Mouse (Mus musculus) induced T-regulatory cell, adult 2 months (primary cell): Measurements from ENCODE around the gene Casz1.

Source experiments
- DNase-seq: peaks from one replicate; pipeline ENCODE4 v3.0.0-alpha.2; 2012; ENCODE audit warnings: low read depth

Casz1 gene

DNA sequence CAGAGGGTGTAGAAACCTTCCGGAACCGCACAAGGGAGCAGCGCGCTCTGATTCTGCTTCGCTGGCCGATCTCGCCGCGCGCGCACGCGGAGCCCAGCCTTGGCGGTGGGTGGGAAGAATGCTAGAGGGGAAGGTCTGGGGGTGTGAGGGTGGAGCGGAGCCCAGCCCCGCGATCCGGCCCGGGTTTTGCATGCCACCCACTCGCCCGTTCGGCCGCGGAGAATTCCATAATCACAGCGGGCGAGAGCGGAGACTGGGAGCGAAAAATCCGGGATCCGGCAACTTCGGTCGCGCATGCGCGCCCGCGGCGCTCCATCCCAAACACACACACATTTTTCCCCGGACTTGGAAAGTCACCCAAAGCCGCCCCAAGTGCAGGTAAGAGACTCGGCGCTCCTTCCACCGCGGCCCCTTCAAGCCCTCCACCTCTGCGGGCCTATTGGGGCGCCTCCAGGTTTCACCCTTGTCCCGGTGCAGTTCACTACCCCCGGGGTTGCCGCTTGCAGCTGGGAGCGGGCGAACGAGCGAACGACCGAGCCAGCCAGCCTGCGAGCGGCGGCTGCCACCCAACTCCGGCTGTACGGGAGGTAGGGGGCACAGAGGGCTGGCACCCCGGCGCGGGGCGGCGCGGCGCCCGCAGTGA lies at the start of gene Casz1:
Casz1 (plus strand) TSS at position 293 of the 643 bp plus-strand sequence.
- DNase-seq, result no peak

DNA sequence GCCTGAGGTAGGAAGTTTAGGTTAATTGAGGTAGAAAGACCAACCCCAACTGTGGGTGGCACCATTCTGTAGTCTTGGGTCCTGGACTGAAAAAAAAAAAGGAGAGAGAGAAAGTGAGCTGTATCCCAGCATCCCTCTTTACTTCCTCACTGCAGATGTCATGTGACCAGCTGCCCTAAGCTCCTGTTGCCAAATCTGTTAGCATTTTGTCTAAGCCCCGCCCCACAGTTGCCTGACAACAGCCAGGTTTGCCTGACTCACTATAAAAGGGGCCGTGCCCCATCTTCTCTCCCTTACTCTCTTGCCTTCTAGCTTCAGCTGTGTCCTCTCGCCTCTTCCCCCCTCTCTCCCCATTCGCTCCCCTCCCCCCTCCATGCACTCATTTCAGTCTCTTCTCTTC lies 45.4 kb upstream of the Casz1 start:
- DNase-seq, result no peak

DNA sequence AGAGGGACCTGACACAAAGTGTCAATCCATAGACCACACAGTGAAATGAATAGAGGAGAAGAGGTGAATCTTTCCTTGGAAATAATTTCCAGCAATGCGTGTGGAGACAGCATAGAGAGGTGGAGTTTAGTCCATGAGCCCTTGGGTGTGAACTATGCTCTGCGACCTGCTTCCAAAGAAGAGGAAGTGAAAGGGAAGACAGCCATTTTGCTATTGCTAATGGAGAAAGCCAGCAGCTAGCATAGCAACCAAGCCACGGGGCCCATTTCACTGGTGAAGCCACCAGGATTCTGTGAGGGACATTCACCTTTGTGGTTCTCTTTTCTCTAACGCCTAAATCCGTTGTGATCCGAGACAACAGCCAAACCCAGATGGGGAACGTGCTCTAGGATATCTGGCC lies 44.1 kb upstream of the Casz1 start:
- no peak for DNase-seq

DNA sequence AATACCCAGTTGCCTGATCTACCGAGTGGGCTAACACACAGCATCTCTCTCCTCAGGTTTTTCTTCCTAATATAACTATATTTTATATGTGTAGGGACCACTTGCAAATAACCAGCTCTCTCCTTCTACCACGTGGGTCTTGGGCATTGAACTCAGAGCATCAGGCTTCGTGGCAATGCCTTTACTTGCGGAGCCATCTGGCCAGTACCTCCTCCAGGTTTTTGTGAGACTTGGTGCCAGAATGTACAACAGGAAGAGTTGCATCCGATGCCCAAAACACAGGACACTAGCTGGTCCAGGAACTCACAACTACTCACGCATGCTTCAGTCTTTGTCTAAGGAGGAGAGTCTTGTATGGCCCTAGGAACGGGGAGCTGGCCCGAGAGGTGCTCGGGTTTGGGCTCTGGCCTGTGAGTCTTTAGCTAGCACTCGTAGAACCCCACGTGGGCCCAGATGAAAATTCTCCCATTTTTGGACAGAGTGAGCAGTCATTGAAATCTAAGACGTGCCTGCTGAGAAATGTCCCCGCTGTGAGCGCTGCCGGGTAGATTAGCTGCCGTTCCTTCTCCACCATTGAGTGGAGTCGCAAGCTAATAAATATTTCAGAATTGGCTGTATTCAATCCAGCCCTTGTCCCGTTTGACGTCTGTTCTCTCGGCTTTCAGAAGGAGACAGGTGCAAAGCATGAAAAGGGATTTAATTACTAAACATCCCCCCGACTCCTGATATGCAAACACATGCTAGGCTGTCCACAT lies 38.0 kb upstream of the Casz1 start:
- no peak for DNase-seq

DNA sequence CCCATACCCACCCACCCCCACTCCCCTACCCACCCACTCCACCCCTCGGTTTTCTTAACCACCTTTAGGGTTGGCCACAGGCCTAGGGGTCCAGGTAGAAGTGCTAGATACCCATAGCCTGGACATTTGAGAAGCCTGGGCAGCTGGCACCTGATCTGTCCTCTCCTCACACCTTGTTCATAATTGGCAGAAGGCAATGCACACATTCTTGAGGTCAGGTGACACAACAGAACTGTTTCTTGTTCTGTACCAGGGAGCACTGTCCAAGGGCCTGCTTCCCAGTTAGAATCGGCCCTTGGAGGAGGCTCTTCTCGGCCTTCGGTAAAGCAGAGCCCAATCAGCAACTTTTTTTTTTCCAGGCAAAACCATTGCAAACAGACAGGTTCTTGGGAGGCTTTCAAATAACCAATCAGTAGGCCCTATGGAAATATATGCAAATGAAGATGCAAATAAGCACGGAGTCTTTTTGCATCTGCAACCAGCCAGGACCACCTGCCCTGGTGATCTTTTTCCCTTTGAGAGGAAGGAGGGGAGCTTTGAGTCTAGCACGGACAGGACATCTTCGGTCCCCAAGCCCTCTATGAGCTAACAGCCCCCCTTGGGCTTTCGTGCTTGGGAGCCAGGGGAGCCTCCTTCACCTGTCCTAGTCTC lies 36.4 kb upstream of the Casz1 start:
- DNase-seq, result no peak

DNA sequence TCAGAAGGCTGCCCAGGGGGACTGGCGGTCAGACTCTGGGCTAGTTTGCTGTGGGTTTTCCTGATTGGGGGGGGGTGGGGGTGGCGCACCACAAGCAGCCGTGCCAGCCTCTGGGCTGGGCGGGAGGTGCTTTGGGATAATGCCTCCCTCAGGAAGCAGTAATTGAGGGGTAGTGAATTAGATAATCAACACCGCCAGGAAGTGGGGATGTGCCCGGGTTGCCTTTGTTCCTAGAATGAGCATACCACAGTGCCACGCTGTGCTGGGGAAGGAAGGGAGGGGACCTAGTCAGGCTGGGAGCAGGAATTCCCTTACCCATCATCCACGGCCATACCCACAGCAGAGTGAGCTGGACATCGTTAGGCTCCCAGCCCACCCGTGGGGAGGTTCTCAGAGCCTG lies 35.6 kb upstream of the Casz1 start:
- no peak for DNase-seq

DNA sequence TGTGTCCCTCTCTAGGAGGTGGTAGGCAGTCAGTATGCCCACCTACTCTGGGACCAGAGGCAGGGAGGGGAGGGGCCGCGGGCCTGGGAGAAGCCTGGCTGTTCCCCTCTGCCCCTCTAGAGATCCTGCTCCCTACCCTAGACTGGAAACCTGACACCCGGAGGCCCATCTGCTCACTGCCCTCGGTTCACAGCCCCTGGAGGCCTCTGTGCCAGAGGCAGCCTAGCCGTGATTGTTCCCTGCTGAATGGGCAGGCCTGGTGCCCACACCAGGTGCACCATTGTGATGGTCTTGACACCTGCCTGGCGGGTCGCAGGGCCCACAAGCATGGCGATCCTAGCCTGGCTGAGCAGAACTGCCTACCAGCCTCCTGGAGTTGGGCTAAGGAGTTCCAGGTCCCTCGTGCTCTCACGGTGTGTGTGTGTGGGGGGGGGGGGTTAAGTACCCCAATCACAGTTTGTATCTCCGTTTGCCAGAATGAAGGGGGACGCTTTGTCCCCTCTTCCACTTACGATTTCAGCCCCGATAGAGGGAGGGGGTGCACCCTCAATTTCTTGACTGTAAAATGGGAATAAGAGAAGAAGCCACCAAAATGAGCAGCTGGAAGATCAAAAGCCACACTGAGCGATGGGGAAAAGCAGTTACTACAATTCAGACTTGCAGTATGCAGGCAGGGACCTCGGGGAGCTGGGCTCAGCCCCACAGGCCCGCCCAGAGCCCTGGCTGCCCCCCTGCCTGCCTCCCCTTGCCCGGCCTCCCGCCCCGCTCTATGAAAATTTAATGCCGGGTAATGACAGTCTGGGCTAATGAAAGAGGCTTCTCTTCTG lies 33.4 kb upstream of the Casz1 start:
- DNase-seq, result no peak

DNA sequence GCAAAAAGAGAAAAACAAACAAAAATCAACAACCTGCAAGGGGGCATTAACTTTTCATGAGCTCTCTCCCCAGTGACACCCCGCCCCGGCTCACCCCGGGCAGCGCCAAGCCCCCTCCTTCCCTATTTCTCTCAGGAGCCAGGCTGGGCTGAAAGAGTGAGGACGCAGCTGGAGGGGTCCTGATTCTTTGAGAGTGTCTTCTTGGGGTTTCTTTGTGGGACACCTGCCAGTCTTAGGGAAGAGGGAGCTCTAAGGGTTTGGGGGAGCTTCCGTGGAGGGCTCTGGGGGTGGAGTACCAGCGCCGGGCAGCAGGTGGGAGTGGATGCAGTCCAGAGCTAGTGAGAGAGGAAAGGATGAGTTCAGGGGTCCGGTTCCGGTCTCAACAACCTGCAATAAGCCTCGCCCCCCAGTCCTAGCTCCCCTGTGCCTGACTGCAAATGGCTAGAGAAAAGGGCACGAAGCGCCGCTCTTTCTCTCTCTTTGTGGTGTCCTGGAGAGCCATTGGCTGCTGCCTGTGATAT lies 32.8 kb upstream of the Casz1 start:
- DNase-seq, result no peak

DNA sequence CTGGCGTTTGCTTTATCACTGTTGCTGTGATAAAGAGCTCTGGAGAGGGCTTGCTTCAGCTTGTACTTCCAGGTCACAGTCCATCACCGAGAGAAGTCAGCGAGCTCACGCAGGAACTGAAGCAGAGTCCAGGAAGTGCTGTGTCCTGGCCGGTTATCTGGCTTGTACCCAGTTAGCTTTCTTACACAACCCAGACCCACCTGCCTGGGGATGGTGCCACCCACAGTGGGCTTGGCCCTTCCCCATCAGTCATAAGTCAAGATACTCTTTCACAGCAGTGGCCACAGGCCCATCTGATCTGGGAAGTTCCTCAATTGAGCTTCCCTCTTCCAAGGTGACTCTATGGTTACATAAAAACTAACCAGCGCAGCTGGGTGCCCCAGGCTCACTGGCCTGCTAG lies 31.6 kb upstream of the Casz1 start:
- no peak for DNase-seq

DNA sequence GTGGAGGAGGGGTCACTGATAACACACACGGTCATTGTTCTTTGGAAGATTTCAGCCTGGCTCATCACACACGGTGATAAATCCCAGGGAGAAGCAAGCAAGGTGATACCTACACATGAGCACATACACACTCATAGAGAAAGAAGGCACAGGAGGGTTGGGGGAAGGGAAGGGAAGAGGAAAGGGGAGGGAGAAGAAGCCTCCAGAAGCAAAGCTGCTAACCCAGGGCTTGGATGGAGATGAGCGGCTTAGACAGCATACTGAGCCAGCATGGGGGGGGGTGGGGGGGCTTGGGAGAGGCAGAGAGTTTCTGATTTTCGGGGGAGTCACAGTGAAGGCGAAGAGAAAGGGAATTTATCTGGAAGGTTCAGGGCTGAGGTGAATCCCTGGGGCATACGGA lies 30.2 kb upstream of the Casz1 start:
- DNase-seq, result no peak

DNA sequence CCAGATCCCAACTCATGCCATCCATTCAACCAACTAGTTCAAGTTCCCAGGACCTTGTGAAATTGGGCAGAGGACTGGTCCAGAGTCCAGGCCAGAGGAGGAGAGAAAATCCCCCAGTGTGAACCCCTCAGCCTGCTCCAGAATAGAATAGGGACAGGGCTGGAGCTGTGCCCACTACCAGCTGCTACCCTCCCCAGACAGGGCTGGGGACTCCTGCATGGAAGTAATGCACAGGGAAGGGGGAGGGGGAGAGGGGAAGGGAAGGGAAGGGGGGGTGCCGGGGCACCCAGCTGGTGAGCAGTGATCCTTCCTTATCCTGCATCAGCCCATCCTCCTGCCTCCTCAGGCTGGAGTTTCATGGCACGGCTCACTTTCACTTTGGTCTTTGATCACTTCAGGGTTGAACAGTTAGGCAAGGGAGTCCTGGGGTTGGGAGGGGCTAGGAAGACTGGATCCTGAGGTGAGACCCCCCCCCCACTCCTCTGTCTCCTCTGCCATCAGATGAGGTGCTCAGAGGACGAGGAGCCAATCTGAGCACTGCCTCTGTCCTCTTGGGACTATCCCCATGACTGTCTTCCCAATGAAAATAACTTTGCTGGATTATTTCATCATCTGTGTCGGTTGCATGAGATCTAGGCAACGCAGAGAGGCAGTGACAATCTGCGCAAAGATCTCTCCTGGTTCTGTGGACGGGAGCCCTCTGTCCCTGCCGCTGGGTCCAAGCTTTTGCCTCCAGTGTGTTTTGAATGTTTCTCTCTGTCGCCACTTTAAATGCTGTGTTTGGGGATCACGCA lies 28.6 kb upstream of the Casz1 start:
- DNase-seq, result no peak

DNA sequence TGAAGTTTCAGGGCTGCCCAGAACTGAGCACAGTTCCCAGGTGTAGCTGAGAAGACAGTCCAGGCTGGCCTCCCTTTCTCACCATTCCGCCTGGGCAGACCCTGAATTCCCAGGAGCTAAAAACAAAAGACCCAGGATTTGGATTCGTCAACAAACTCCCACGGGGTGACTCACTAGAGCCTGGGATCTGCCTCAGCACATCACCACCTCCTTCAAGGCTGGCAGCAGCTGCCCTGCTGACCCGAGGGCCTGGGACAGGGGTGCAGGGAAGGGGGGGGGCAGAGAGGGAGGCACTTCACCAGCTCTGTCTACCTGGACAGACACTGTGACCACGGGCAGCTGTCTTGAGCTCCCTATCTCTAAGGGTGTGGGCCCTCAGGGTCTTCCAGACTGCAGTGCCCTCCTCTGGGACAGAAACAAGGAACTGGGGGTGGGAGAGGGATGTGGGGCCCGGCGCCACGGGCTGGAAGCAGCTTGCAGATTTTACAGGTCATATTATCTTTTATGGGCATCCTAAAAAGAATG lies 24.1 kb upstream of the Casz1 start:
- no peak for DNase-seq

DNA sequence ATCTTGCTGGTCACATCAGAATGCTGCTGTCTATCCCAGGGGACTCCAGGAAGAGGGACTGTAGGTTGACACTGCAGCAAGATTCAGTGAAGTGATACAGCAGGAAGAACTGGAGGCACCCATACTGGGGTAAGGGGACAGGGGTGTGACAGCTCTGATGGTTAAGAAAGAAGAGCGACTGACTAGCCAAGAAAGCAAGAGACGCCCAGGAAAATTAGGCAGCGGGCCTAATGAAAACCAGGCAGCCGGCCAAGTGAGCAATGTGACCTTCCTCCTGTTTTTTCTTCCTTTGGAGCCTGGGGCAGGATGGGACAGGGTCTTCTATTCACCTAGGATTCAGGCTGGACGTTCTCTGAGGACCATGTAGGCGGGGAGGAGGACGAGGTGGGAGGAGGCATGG lies 22.7 kb upstream of the Casz1 start:
- no peak for DNase-seq

DNA sequence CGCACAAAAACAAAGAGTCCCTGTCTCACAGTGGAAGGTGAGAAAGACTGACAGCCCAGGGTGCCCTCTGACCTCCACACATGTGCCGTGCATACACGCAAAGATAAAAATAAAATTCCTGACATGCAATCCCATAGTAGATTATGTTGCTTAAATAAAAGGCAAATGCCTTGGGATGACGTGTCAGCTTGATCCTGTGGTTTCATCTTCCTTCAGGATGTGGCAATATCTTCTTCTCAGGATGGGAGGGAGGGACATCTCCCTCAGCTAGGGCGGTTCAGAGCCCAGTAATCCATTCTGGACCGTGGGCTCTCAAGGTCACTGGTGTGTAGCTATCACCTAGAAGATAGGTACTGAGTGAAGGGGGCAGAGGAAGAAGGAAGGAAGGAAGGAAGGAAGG lies 21.3 kb upstream of the Casz1 start:
- no peak for DNase-seq

DNA sequence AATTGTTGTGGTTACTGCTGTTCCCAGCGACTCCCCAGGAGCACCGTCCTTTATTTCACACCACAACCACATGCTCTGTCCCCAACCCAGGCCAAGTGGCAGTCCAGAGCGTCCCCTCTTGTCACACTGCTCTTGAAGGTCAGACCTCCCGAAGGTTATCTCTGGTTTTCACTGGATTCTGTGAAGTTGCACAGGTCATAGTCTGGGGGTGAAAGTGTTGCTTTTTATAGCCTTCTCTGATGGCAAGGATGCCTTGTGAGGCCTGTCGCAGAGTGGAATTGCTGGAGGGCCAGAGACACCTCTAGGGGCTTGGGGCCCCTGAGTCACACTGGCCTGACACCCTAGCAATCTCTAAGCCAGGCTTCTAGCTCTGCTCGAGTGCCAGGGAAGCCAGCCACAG lies 20.5 kb upstream of the Casz1 start:
- no peak for DNase-seq

DNA sequence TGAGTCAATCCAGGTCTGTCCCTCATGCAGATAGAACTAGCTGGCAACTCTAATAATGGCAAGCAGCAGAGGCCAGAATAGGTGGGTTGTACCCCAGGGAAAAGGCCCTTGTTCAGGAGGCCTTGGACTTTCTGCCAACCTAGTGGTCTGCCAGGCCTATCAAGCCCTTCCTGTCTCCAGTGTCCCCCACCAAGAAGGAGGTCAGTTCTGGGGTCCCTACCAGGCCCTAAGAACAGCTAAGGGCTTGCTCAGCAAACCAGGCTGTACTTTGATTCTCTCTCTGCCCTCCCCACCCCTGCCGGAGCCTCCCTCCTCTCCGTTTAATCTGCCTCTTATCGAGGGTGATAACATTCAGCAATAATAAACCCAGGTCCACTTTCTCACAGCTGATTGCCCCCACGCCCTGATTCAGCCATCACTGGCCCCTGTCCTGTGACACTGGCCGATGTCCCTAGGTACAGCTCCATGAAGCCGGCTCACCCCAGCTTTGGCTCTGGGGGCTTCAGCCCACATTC lies 19.1 kb upstream of the Casz1 start:
- DNase-seq, result no peak

DNA sequence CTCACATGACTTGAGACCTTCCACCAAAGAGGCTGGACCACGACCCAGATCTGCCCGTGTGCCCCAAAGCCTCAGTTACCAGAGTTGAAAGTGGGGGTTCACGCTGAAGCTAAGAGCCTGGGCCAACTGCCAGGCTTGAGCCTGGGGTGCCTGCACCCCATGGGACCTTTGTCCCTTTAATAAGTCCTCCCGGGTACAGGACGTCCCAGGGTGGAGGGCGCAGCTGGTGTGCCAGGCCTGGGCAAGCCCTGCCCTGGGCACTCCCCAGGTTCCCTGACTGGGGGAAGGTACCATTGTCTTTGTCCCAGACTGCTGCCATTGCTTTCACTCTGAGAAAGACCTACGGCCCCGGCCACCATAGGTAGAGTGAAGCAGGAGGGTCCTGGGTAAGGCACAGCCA lies 18.2 kb upstream of the Casz1 start:
- no peak for DNase-seq

DNA sequence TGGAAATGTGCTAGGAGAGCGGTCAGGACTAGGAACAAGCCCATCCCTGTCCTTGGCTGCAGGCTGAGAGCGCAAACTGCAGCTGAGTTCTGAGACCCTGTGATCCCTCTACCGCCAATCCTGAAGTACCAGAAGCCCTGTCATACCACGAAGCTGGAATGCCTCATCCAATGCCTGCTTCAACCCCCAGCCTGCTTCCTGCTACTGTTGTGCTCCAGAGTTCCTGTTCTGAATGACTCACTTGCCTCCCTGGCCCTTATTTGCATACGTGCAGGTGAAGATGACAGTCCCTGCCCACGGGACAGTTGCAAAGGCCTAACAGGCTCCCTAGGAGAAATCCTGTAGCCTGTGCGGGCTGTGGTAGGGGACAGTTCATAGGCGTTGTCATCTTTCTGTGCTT lies 13.3 kb upstream of the Casz1 start:
- no peak for DNase-seq

DNA sequence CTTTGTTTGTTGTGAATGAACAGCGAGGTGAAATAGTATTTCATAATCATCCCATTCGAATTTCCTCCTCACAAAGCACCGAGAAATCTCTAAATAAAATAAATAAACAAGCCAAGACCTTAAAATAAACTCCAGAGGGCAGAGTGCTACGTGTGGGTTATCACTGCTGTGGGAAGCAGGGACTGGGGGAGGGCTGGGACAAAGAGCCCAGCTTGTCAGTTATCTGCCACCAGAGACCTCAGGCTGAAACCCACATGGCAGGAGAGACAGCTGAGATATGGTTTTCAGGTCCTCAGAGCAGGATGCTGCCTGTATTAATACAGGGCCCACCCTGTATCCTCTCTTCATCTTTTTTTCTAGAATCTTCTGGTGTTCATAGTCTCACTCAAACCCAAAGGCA lies 9.2 kb upstream of the Casz1 start:
- no peak for DNase-seq

DNA sequence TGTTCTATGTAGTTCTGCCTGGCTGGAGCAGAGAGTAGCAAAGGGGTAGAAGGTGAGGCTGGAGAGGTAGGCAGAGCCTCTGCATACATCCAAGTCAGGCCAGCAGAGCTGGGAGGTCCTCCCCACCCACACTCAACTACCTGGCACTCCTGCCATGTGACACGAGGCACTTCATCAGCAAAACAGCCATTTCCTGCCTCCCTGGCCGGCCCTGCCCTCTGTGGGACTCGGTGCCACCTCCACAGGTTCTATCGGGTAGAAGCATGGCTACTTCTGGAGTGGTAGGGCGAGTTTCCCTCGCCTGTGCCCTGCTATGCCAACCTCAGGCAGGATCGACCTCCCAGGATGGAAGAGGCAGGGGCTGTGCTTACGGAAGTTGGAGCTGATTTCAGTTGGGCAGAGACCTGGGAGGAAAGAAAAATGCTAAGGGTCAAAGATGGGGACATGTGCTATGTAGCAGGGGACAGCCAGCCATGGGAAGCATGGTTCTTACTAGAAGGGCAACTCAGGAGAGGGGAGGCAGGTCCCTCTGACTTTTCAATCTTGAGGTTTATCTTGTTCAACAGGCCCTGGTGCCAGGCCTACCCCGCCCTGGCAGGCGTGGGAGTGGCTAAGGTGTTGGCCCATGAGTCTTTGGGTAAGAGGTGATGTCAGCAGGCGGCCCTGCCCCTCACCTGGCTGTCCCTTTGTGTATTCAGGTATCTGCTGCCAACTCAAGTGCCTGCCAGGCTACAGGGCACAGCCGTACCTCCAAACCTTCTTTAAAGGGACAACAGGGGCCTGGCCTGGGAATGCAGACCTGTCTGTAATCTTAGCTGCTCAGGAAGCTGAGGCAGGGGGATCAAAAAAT lies 6.5 kb upstream of the Casz1 start:
- DNase-seq, result no peak
